In the genomic region with DNA sequence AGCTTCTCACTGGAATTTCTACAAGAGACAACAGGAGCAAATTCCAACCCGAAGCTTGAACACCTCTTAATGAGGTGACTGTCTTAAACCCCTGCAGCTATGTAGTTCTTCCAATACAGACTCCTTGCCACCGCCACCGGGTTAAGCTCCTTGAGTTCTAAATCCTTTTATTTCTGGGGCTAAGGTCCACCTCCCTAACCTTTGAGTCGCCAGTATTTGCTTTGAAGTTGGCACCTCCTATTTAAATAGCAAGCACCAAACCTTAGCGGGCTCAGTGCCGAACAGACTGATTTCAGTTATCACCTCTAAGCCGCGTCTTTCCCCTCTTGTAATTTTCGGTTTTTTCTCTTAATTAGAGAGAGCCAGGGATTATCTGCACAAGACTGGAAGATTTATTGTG, we compare ENCODE assay signal across 18 mouse cellular contexts.
DNase-seq lines count a peak whose midpoint lies in the region; ATAC-seq lines count a peak whose summit lies in the region.
"Had no signal": no experiment of that assay in that cellular context is flagged by ENCODE, and none has a peak within 500 bp of the region (broad histone marks: within the 10 kb centered on the region; RNA-seq: fewer than 3 reads in every experiment).

No protein-coding gene starts in this region.

- H3K4me1 ChIP-seq in midbrain, embryonic 11.5 days (ENCODE audit: control insufficient read depth, insufficient read depth, low read length), result peaks cover 8% of the 10 kb centered on the region
- peaks cover 16% of the 10 kb centered on the region for H3K4me1 ChIP-seq in midbrain, embryonic 13.5 days (replicated peaks)
- peaks cover 43% of the 10 kb centered on the region for H3K4me1 ChIP-seq in forebrain, embryonic 15.5 days
- H3K4me1 ChIP-seq in limb, embryonic 13.5 days, result peaks cover 19% of the 10 kb centered on the region
- peaks cover 4% of the 10 kb centered on the region; the same call in 1 of the 2 replicates for H3K4me1 ChIP-seq in kidney, embryonic 14.5 days (ENCODE audit: control insufficient read depth, insufficient read depth, low read length)
- H3K4me1 ChIP-seq: liver, embryonic 15.5 days had no signal

- H3K9me3 ChIP-seq in midbrain, embryonic 11.5 days (ENCODE audit: control insufficient read depth, low read length), result no peaks in the 10 kb centered on the region
- no peaks in the 10 kb centered on the region for H3K9me3 ChIP-seq in midbrain, embryonic 13.5 days
- no peaks in the 10 kb centered on the region for H3K9me3 ChIP-seq in forebrain, embryonic 15.5 days
- no peaks in the 10 kb centered on the region for H3K9me3 ChIP-seq in limb, embryonic 13.5 days
- no peaks in the 10 kb centered on the region for H3K9me3 ChIP-seq in kidney, embryonic 14.5 days (ENCODE audit: control insufficient read depth, low read length)
- H3K9me3 ChIP-seq: heart, embryonic 12.5 days; liver, embryonic 15.5 days; lung, embryonic 15.5 days had no signal

- no peak overlapping the region for H3K9ac ChIP-seq in midbrain, embryonic 11.5 days (ENCODE audit: low read length)
- H3K9ac ChIP-seq in midbrain, embryonic 13.5 days (replicated peaks), result no peak overlapping the region
- no peak overlapping the region for H3K9ac ChIP-seq in forebrain, embryonic 15.5 days (replicated peaks)
- H3K9ac ChIP-seq in limb, embryonic 13.5 days, result no peak overlapping the region
- H3K9ac ChIP-seq in kidney, embryonic 14.5 days (ENCODE audit: low read depth, low read length), result no peak overlapping the region
- H3K9ac ChIP-seq: heart, embryonic 12.5 days; liver, embryonic 15.5 days; lung, embryonic 15.5 days had no signal

- no peak overlapping the region for H3K27ac ChIP-seq in midbrain, embryonic 11.5 days (ENCODE audit: low read depth, low read length)
- H3K27ac ChIP-seq in midbrain, embryonic 13.5 days, result no peak overlapping the region
- H3K27ac ChIP-seq in forebrain, embryonic 15.5 days (replicated peaks), result no peak overlapping the region; the same call in 1 of the 2 replicates
- H3K27ac ChIP-seq in limb, embryonic 13.5 days, result no peak overlapping the region
- no peak overlapping the region for H3K27ac ChIP-seq in kidney, embryonic 14.5 days (ENCODE audit: low read depth, low read length)
- H3K27ac ChIP-seq: liver, embryonic 15.5 days; lung, embryonic 15.5 days had no signal

- H3K27me3 ChIP-seq in midbrain, embryonic 11.5 days (ENCODE audit: control insufficient read depth, insufficient read depth, low read length), result peaks cover 19% of the 10 kb centered on the region
- peaks cover 72% of the 10 kb centered on the region for H3K27me3 ChIP-seq in midbrain, embryonic 13.5 days
- H3K27me3 ChIP-seq in forebrain, embryonic 15.5 days, result no peaks in the 10 kb centered on the region
- peaks cover 32% of the 10 kb centered on the region for H3K27me3 ChIP-seq in limb, embryonic 13.5 days
- peaks cover 18% of the 10 kb centered on the region for H3K27me3 ChIP-seq in kidney, embryonic 14.5 days (ENCODE audit: control insufficient read depth, insufficient read depth, low read length)

- DNase-seq in embryo, embryonic 10 days (ENCODE audit: low spot score), result peak; percentile 20
- DNase-seq in embryo, embryonic 11 days, result no peak
- peak; percentile 89 for DNase-seq in midbrain, embryonic 11.5 days (ENCODE audit: low spot score, missing footprints)
- no peak for DNase-seq in layer of hippocampus, adult 9-11 months
- DNase-seq: adrenal gland, postnatal 10 days; cerebellum, adult 2 months; cerebellum, postnatal 25 days; gastrocnemius, postnatal 14 days; heart, adult 18-20 months; heart, postnatal 10 days; kidney, adult 9 months had no signal

- H3K36me3 ChIP-seq in midbrain, embryonic 11.5 days (ENCODE audit: control insufficient read depth, insufficient read depth, low read length), result no peaks in the 10 kb centered on the region
- H3K36me3 ChIP-seq in midbrain, embryonic 13.5 days, result peaks cover 7% of the 10 kb centered on the region
- H3K36me3 ChIP-seq in forebrain, embryonic 15.5 days, result 0 out of 2 replicates have a peak, but pooled peaks cover 3% of the 10 kb centered on the region
- no peaks in the 10 kb centered on the region for H3K36me3 ChIP-seq in limb, embryonic 13.5 days
- H3K36me3 ChIP-seq in kidney, embryonic 14.5 days (ENCODE audit: control insufficient read depth, insufficient read depth, low read length), result no peaks in the 10 kb centered on the region
- H3K36me3 ChIP-seq: heart, embryonic 12.5 days; liver, embryonic 15.5 days; lung, embryonic 15.5 days had no signal

- ATAC-seq in midbrain, embryonic 11.5 days (ENCODE audit: low FRiP score), result no peak
- ATAC-seq in midbrain, embryonic 13.5 days, result no peak
- ATAC-seq in forebrain, embryonic 15.5 days (replicated peaks), result no peak
- no peak for ATAC-seq in limb, embryonic 13.5 days (ENCODE audit: low FRiP score, low read depth)
- ATAC-seq in kidney, embryonic 14.5 days (ENCODE audit: low FRiP score, low TSS enrichment), result no peak

- no peak overlapping the region for H3K4me2 ChIP-seq in midbrain, embryonic 11.5 days
- no peak overlapping the region for H3K4me2 ChIP-seq in midbrain, embryonic 13.5 days (replicated peaks)
- H3K4me2 ChIP-seq in forebrain, embryonic 15.5 days (replicated peaks), result peak overlapping the region; percentile 12; the same call in 1 of the 2 replicates
- H3K4me2 ChIP-seq in limb, embryonic 13.5 days (replicated peaks), result 0 out of 2 replicates have a peak overlapping the region, but pooled peaks have one; percentile 11
- H3K4me2 ChIP-seq in kidney, embryonic 14.5 days (replicated peaks; ENCODE audit: low read depth, low read length), result no peak overlapping the region
- H3K4me2 ChIP-seq: heart, embryonic 12.5 days; liver, embryonic 15.5 days; lung, embryonic 15.5 days had no signal

- 4% methylated on average over 9 of the region's 9 CpGs for WGBS in midbrain, embryonic 11.5 days
- 3% methylated on average over 9 of the region's 9 CpGs for WGBS in midbrain, embryonic 13.5 days
- WGBS in forebrain, embryonic 15.5 days, result 4% methylated on average over 9 of the region's 9 CpGs
- 8% methylated on average over 9 of the region's 9 CpGs for WGBS in limb, embryonic 13.5 days
- 9% methylated on average over 9 of the region's 9 CpGs for WGBS in kidney, embryonic 14.5 days

- no peak overlapping the region for H3K4me3 ChIP-seq in midbrain, embryonic 11.5 days (ENCODE audit: low read depth, low read length)
- H3K4me3 ChIP-seq in midbrain, embryonic 13.5 days (replicated peaks), result no peak overlapping the region
- H3K4me3 ChIP-seq in forebrain, embryonic 15.5 days, result no peak overlapping the region
- H3K4me3 ChIP-seq in limb, embryonic 13.5 days, result no peak overlapping the region
- no peak overlapping the region for H3K4me3 ChIP-seq in kidney, embryonic 14.5 days (ENCODE audit: low read length)
- H3K4me3 ChIP-seq: heart, embryonic 12.5 days; liver, embryonic 15.5 days; lung, embryonic 15.5 days had no signal

Comparison
In these comparisons a context has a peak if more than half of its experiments do, and no peak if none do; other contexts are left out.
1. DNase-seq: peak in embryo, embryonic 10 days (single experiment) and midbrain, embryonic 11.5 days (single experiment); none in embryo, embryonic 11 days (single experiment) and layer of hippocampus, adult 9-11 months (single experiment).
2. H3K4me2 ChIP-seq: peak in forebrain, embryonic 15.5 days (single experiment) and limb, embryonic 13.5 days (single experiment); none in midbrain, embryonic 11.5 days (single experiment), midbrain, embryonic 13.5 days (single experiment) and kidney, embryonic 14.5 days (single experiment).